Mouse (Mus musculus) inflammation-experienced regulatory T-cells, adult 6 months (primary cell): ENCODE measurements around the gene Rbfox2. TPM values are rescaled to one million over a fixed set of nuclear protein-coding genes. Genes with fewer than 3 reads are reported as not detected.
"Not testable (repeated sequence)": the region's sequence is repeated elsewhere in the genome, so short reads cannot be mapped to it uniquely, and the experiment has no call there.

ENCODE experiments used
- ATAC-seq: one replicate; pipeline ENCODE4 v1.8.0; 2017
- polyA plus RNA-seq, 3 experiments: library from polyadenylated mRNA; unstranded; fragments of 100-300 nt; shearing (Covaris generic); gene quantifications; one replicate each; pipeline ENCODE4 v1.2.1; 2017

Gene Rbfox2
- polyA plus RNA-seq, 3 experiments from 2014 or later: not detected

DNA sequence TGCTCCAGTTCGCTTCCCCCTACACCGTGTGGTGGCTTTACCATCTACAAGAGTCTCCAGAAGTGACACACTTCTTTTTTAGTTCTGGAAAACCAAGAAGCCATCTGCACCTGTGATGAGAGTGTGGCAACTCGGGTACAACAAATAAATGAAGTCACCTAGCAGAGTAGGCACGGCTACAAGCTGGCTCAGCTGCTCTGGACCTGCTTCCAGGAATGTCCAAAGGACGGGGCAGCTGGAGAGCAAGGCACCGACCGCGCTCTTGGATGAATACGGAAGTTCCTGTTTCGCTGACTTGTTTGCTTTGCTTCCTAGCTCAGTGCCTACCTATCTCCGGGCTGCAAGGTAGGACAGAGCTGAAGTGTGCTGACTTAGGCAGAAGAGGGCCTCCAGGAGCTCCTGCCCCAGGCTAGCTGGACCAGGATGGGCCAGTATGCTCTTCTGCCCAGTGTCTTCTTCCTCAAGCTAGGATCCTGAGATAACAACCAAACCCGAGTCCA is 22.9 kb upstream of the Rbfox2 start:
- ATAC-seq: no peak

DNA sequence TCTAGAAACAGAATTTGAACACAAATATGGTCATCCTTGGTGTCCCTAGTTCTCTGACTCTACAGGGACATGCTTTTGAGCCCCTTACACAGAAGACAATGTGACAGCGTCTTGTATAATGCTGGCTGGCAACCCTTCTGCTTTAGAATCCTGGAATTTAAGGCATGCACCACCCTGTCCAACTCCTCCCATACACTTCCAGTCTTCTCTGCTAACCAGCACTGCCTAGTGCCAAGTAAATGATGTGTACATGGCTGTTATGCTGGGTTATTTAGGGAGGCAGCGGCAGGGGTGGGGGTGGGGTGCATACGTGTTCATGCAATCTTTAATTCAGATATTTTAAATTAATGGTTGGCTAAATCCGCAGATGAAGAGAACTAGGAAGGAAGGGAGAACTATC is 19.6 kb upstream of the Rbfox2 start:
- no peak for ATAC-seq

DNA sequence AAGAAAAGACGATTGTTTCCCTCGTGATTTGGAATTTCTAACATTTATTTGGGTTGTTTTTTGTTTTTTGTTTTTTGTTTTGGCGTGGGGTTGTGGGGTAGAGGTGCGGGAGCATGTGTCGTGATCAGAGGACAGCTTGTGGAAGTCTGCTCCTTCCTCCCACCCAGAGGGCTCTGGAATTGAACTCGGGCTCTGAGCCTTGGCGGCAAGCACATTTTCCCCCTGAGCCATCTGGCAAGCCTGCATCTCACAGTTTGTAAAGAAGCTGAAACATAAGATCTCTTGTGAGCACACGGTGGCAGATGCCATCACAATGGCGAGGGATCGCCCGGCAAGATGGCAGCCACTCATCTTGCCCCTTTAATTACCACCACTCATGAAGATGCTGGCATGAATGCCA is 17.6 kb upstream of the Rbfox2 start:
- no peak for ATAC-seq

DNA sequence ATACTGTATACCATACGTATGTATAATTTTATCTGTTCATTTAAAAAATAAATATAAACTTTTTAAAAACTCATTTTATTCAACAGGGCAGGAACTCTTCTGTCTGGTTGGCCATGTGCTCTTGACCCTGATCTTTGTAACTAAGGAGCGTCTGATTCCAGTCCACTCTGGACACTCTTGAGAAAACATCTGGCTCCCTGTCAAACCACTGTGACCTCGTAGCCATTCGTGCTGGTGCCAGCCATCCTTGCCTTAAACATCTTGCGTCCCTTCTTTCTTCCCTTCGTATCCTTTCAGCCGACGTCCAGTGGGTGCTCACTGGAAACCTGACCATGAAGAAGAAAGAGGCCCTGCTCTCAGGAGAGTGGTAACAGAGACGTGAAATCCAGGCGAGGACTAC is 16.4 kb upstream of the Rbfox2 start:
- no peak for ATAC-seq

DNA sequence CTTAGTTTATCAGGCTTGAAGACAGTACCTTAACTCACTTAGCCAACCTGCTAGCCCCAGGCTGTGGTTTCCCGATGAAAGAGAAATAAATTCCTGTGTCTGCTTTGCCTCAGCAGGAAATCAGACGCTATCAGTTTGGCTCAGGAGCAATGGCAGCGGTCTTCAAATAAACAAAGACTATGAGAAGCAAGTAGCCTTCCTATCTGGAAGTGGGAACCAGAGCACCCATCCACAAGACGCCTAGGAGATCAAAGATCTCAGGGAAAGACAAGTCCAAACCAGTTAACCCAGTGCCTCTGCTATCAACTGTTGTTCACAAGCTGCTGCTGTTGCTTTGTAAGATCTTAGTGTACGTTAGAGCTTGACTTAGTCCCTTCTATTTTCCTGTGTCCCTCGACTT is 6.9 kb upstream of the Rbfox2 start:
- no peak for ATAC-seq

DNA sequence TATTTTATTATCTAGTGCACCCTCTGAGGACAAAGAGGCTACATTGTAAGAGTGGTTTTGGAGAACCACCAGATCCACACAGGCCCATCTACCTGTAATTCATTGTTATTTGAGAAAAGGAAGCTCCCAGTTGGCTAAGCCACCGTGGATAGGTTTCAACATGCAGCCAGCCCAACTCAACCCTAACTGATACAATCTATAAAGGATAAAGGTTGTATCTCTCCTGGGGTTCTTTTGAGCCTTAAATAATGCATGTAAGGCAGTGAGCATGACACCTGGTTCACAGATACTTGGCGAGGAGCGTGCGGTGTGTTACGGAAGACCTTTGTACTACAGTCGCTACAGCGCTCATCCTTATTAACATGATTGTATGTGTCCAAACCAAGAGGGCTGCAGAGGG is 6.0 kb upstream of the Rbfox2 start:
- no peak for ATAC-seq

DNA sequence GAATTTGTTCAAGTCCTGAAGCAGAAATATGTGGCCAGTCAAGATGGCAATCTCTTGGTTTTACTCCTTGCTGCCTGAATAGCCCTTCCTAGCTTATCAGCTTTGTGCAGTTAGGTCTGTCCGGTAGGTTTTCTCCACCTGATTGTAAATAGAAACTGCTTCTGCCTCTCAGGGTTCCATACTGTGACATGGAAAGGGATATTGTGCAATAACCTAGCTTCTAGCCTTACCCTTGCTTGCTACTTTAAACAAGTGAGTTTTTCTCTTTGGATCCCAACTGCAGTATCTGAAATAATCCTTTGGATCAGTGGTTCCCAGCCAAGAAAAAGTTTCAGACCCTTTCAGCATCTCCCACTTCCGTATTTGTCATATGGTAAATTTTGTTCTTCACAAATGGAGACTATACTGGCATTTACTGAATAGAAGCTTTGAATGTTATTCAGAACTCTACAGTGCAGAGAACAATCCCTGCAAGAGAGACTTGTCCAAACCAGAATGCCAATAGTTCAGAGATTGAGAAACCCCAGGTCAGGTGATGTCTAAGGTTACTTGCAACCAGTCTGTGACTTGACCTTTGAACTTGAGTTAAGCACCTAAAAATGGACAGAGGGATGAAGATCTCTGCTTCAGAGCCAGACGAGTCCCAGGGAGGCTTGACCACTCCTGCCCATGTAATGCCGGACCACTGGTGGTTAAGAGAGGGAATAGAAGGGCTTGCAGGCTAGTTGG is 1.1 kb upstream of the Rbfox2 start:
- no peak for ATAC-seq

DNA sequence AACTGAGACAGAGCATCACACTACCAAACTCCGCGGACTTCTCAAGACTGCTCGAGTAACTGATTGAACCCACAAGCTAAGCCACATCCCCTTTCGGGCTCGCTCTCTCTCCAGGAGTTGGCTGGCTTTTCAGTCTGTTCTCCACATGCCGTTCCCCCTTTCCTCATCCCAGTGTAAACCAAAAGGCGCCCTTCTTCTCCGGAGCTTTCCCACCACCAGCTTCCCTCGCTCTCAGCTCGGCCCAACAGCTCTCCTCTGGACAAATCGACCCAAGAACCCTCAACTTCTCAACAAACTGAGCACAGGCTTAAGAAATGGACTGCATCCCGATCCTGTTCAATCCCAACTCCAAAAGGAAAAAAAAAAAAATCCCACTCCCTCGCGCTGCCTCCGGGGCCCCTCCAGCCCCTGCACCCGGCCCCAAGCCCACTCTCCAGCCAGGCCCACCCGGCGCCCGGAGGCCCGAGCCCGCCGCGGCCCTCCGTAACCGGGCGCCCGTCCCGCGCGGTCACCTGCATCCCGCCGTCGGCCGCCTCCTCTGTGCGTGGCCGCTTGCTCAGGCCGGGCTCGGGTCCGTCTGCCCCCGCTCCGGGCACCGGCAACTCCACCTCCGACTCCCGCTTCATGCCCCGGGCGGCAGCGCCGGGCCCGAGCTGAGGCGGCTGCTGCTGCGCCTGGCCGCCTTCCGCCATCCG is 805 bp downstream of the Rbfox2 start:
- no peak for ATAC-seq

DNA sequence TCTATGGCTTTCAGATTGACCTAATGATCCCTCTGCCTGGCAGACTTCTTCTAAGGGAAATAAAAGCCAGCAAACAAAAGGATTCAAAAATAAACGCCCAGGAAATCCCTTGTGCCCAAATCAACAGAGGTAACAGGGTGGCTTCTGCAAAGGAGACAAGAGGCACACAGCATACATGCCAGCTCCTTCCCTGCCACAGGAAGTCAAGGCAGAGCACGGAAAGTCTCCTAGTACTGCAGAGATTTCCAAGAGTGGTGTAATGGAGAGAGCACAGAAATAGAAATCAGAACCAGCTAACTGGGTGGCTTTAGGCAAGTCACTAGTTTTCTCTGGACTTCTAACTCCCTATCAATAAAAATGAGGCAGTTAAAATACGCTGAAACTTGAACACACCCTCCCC is 1.8 kb downstream of the Rbfox2 start:
- no peak for ATAC-seq

DNA sequence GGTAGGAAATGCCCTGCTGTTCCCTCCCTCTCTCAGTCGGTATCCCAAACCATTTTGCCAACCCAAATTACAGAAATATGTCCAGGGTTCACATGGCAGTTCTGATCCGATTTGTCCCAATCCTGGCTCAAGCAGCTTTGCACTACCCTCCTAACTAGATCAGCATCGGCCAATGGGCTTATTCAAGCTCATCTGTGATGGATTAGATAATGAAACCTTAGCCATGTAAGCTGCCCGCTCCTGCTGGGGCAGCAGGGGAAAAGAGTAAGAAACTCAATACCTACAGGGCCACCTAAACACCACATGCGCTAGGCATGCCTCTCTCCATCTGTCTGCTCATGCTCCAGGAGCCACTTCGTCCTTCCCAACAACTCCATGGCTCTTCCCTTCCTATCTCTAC is 5.7 kb downstream of the Rbfox2 start:
- no peak for ATAC-seq

DNA sequence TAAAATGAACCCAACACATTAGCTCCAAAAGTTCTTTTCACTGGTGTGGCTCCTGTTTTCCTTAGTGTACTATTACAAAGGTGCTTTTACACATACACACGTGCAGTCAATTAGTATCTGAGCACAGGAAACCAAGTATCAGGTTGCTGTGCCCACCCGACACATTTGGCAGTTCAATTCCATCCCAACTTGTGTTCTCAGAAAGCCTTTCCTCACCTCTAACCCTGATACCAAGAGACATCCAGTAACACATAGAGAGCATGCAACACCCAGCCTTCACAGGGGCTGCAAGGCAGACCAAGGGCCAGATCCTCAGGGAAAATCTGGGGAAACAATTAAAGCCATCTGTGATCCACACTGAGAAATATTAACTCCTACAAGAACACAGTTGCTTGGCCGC is 8.2 kb downstream of the Rbfox2 start:
- ATAC-seq: no peak

DNA sequence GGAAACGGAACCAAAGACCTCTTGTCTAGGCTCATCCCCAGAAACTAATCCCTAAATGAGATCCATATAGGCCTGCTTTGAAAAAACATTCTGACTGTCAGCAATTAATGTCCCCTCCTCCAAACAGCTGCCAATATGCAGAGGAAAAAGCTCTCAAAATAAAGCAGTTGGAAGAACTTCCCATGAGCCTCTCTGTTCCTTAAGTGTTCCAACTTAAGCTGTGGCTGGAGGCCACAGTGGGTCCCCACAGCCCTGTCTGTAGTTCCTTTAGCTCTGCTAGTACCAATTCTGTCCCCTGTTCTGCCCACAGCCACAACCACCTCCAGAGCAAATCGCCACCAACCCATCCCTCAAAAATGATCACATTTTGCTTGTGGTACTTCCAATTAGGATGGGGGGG is 10.2 kb downstream of the Rbfox2 start:
- ATAC-seq: no peak

DNA sequence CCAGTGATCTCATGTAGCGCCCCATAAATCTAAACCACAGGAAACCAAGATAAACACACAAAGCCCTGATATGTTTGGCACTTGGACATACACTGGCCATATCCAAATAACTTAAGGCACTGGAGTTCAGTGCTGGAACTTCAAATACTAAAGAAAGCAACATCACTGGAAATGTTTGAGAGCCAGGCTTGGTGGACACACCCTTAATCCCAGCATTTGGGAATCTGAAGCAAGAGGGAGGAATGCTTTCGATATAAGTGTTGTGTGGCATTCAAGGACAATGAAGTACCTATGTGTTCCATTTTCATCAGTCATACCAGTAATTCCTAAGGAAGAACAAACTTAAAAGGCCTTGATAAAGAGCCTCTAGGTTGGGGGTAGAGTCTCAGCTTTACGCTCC is 13.3 kb downstream of the Rbfox2 start:
- no peak for ATAC-seq

DNA sequence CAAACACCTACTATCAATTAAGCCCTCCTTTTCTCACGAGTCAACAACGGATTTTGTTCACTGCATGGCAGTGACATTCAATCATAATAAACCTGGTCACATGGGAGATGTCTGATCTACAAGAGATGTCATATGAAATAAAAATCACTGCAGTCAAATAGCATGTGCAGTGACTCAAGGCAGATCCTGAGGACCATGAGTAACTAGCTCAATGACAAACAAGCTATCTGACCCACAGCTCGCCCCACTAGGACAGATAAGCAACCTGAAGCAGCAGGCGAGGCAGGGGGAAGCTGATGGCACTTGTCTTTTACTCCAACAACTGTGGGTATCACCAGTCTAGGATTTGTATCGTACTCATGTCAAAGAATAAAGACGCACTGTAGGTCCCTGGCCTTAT is 14.4 kb downstream of the Rbfox2 start:
- no peak for ATAC-seq

DNA sequence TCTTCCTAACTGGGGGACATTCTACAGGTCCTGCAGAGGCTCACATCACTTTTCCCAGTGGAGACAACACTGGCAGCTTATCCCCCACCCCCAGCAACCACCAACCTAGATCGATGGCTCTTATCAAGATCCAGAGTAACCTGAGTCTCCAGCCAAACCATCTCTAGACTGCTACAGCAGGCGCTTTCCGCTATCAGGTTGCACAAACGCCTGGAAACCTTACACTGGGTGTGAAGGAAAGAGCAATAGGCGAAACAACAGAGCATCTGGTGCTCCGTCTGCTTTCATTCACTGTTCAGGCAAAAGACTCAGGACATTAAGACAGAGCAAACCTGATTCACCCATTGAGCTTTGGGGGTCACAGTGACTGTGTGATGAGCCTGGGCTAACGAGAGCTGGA is 15.3 kb downstream of the Rbfox2 start:
- ATAC-seq: no peak

DNA sequence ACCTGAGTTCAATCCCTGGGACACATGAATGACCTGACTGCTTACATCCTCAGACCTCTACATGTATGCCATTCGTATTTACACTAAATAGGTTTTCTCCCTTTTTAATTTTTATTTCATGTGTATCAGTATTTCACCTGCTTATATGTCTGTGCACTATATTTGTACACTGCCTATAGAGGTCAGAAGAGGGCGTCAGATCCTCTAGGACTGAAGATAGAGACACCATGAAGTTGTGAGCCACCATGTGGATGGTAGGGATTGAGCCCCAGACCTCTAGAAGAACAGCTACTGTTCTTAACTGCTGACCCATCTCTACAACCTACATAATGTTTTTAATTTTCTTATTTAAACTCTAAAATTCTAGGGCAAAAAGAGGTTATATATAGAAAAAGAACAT is 16.5 kb downstream of the Rbfox2 start:
- no peak for ATAC-seq

DNA sequence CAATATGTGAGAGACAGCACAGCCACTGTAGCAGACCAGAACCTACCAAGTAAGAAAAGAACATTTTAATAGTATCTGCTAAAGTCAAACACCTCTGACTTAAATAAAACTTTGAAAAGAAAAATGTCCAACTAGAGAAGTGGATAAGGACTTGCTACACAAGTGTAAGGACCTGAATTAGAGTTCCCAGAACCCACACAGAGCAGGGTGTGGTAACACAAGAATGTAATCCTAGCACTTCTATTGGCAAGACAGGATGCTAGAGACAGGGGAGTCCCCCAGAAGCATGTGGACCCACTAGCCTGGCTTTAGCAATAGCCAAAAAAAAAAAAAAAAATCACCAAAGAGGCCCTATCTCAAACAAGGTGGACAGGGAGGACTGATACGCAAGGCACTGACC is 26.7 kb downstream of the Rbfox2 start:
- no peak for ATAC-seq

DNA sequence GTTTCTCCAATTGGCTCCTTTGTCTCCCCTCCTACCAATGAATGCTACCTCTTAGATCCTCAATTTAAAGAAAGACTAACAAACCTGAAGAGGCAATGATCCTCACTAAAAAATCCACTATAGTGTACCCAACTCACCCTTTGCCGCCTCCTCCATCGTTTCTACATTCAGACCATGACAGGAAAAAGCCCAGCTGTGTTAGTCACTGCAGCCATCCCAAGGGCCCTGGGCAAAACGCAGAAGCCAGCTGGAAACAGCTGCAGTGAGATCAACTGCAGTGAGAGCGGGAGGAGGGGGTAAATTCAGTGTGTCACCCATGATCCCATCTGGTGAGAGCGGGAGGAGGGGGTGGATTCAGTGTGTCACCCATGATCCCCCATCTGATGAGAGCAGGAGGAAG is 28.0 kb downstream of the Rbfox2 start:
- no peak for ATAC-seq

DNA sequence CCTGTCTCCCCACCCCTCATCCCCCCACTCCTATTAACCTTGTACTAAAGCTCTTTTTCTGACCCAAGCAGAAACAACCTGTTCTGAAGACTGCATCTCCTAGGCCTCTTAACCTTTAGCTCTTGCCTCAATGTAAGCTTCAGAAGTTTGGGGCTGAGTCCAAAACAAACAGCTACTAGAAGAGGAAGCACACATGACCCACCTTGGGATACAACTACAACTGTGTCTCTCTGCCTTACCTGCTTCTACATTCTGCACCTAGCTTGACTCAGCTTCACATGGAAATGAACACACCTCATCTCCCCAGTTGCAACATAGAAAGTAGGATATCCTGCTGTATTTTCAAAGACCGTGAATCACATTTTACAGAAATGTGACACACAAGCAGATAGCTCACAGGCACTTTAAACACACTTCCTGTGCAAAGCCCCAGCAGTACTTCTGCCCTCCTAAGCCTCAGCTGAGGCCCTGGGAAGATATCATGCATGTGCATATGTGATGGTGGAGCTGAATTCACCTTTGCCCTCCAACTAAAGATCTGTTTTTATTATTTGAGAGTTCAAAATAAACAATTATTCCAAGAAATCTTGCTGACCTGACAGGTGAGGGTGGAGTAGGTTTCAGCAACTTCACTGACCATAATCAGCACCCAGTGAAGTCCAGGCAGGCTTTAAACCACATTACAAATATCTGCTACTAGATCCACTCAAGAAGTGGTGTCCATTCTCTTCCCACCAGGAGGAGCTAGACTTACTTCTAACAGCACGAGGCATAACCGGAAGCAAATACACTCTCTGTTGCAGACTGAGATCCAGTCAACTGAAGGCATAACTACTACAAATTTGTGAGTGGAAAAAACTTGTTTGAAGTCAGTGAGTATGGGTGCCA is 29.7 kb downstream of the Rbfox2 start:
- no peak for ATAC-seq

DNA sequence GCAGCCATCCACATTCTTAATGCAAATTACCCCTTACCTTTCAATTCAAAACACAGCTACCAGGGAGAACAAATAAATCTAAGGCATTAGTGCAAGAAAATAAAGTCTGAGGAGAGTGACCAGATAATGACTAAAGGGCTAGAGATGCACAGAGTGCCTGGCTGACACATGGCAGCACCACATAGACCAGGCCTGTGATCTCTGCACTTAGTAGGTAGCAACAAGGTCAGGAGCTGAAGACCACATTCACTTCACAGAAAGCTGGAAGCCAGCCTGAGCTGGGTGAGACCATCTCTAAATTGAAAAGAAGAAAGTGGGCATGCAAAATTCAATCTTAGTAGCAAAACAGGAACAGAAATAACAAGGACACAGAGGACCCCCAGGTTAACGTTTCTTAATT is 30.5 kb downstream of the Rbfox2 start:
- no peak for ATAC-seq

DNA sequence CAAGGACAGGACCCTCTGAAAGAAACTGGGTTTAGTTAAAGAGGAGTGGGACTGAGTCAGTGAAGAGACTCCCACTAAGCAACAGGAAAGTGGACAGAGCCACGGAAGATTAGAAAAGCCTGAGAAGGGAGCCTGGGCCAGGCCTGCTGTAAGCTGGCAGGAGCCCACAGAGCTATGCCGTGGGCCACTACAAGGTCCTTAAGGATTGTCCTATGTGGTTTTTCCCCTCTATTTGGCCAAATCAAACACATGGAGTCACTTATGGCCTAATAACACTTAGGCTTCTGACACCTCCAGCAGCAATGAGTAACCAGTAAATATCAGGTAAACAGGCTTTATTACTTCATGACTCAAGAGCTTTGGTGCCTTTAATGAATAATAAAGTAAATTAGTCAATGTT is 31.2 kb downstream of the Rbfox2 start:
- no peak for ATAC-seq

DNA sequence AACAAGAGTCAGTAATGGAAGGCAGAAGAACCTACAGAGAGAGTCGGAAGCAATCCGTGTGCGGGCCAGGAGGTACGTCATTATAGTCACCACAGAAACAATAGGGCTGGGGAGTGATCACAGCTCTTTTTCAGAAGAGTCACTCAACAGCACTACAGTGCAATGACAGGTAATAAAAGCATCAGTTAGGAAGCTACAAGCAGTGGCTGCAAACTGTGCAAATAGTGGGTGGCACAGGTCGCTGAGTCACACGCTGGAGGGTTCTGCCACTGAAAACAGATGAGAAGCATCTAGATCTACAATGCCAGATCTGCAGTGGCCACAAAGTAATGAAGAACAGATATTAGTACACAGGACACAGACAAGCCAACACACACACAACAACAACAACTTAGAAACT is 32.9 kb downstream of the Rbfox2 start:
- no peak for ATAC-seq

DNA sequence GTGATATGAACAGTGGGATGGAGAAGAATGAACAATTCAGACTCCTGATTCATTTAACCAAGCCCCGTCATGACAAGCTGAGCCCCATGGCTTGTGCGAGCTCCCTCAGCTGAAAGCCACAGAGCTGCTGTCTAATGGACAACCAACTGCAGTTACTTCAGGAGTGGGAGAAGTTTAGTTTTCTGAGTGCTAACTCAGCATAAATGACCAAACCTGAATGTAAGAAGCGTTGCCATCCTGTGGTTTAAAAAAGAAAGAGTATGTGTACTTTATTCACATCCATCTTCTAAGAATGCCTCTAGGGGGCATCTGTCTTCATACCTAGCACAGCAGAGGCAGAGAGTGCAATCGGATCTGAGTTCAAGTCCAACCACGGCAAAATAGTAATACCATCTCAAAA is 35.5 kb downstream of the Rbfox2 start:
- ATAC-seq: no peak

DNA sequence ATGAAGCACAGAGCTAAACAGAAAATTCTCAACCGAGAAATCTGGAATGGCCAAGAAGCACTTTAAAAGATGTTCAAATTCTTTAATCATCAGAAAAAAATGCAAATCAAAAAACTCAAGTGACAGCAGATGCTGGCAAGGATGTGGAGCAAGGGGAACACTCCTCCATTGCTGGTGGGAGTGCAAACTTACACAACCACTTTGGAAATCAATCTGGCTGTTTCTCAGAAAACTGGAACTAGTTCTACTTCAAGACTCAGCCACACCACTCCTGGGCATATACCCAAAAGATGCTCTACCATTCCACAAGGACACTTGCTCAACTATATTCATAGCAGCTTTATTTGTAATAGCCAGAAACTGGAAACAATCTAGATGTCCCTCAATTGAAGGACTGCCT is 37.3 kb downstream of the Rbfox2 start:
- ATAC-seq: not testable (repeated sequence)
